Mouse (Mus musculus) large intestine, adult 2 months (tissue): ENCODE data around the gene Khdc4. TPM values are rescaled to one million over a fixed set of nuclear protein-coding genes. Genes with fewer than 3 reads are reported as not detected.

Source experiments
- DNase-seq: peaks from one replicate; pipeline ENCODE4 v3.0.0-alpha.2; 2012; ENCODE audit warnings: low read depth, low spot score
- WGBS: fragments of 180-500 bp; shearing (Covaris S2); methylation state at CpG from one replicate; pipeline ENCODE4 v1.1.7; 2018; 5-methylcytosine and 5-hydroxymethylcytosine counted together
- polyA plus RNA-seq: library from polyadenylated mRNA; depleted of rRNA; stranded (reverse); fragments of >200 nt; gene quantifications from 2 replicates; pipeline ENCODE4 v1.2.3, GENCODE M21; 2012; rRNA removed

The Khdc4 gene
- polyA plus RNA-seq, 1 experiment = 28.6 TPM

- WGBS = 2% methylated on average over 9 of the region's 9 CpGs
- no peak for DNase-seq
Measured at GRCm38 (mm10) chr3:88717198-88717798, 31.7 kb downstream of the Khdc4 start.

GRCm38 (mm10) chr3:88717831-88718230, 32.2 kb downstream of the Khdc4 start:
- whole genome bisulfite sequencing = 0% methylated on average over 1 of the region's 1 CpGs
- no peak for DNase-seq

GRCm38 (mm10) chr3:88719098-88719497, 33.5 kb downstream of the Khdc4 start:
- WGBS = 16% methylated on average over 2 of the region's 2 CpGs
- peak; percentile 94 for DNase-seq

- WGBS = 20% methylated on average over 2 of the region's 2 CpGs
- no peak for DNase-seq
Measured at GRCm38 (mm10) chr3:88736556-88736955, 51.0 kb downstream of the Khdc4 start.

GRCm38 (mm10) chr3:88738641-88739040, 53.0 kb downstream of the Khdc4 start:
- WGBS = 37% methylated on average over 3 of the region's 3 CpGs
- DNase-seq = no peak

- WGBS = 91% methylated on average over 3 of the region's 3 CpGs
Measured at GRCm38 (mm10) chr3:88740147-88740546, 54.5 kb downstream of the Khdc4 start.

GRCm38 (mm10) chr3:88745534-88745933, 59.9 kb downstream of the Khdc4 start:
- DNase-seq = no peak
- WGBS = 79% methylated on average over 9 of the region's 9 CpGs

More at GRCm38 (mm10) chr3:88740147-88740546, 54.5 kb downstream of the Khdc4 start:
- DNase-seq = no peak

- no peak for DNase-seq
- WGBS = 49% methylated on average over 15 of the region's 15 CpGs
Measured at GRCm38 (mm10) chr3:88746139-88746870, 60.7 kb downstream of the Khdc4 start.

- WGBS = 32% methylated on average over 4 of the region's 4 CpGs
- peak; percentile 95 for DNase-seq
Measured at GRCm38 (mm10) chr3:88746871-88747231, 61.2 kb downstream of the Khdc4 start.

GRCm38 (mm10) chr3:88754283-88754682, 68.7 kb downstream of the Khdc4 start:
- peak; percentile 53 for DNase-seq
- 26% methylated on average over 4 of the region's 4 CpGs for WGBS

GRCm38 (mm10) chr3:88755541-88755940, 69.9 kb downstream of the Khdc4 start:
- no peak for DNase-seq
- 50% methylated on average over 3 of the region's 3 CpGs for WGBS

- WGBS = 71% methylated on average over 4 of the region's 4 CpGs
- no peak for DNase-seq
Measured at GRCm38 (mm10) chr3:88756276-88756675, 70.7 kb downstream of the Khdc4 start.

GRCm38 (mm10) chr3:88758045-88758500, 72.5 kb downstream of the Khdc4 start:
- DNase-seq = no peak
- 23% methylated on average over 5 of the region's 5 CpGs for WGBS

- DNase-seq = no peak
- 89% methylated on average over 19 of the region's 19 CpGs for WGBS
Measured at GRCm38 (mm10) chr3:88761619-88762018, 76.0 kb downstream of the Khdc4 start.

- DNase-seq = no peak
- 67% methylated on average over 6 of the region's 6 CpGs for WGBS
Measured at GRCm38 (mm10) chr3:88762401-88762831, 76.8 kb downstream of the Khdc4 start.

Other genes with a start within 250 kb of the Khdc4 start
- 221 and 227 TPM in 2 replicates for gene Sema4a, start 224.6 kb upstream of the Khdc4 start, polyA plus RNA-seq
- gene Lmna, start 175.8 kb upstream of the Khdc4 start, polyA plus RNA-seq = 90.6 and 165 TPM in 2 replicates
- gene Mex3a, start 153.4 kb upstream of the Khdc4 start, polyA plus RNA-seq = 0.63 and 0.89 TPM in 2 replicates
- 236 and 238 TPM in 2 replicates for gene Rab25, start 137.5 kb upstream of the Khdc4 start, polyA plus RNA-seq
- 148 and 165 TPM in 2 replicates for gene Lamtor2, start 132.7 kb upstream of the Khdc4 start, polyA plus RNA-seq
- gene Ubqln4, start 132.0 kb upstream of the Khdc4 start, polyA plus RNA-seq = 41.2 and 50.6 TPM in 2 replicates
- 417 and 500 TPM in 2 replicates for gene Ssr2, start 109.9 kb upstream of the Khdc4 start, polyA plus RNA-seq
- 49.2 and 77.5 TPM in 2 replicates for gene Arhgef2, start 79.8 kb upstream of the Khdc4 start, polyA plus RNA-seq
- 0.12 TPM in 1 of 2 replicates, not detected in the other for gene Rxfp4, start 32.7 kb upstream of the Khdc4 start, polyA plus RNA-seq
- gene Rit1, start 31.0 kb downstream of the Khdc4 start, polyA plus RNA-seq = 30.6 and 38.7 TPM in 2 replicates
- gene Syt11, start 89.4 kb downstream of the Khdc4 start, polyA plus RNA-seq = 4.7 and 4.9 TPM in 2 replicates
- 9.4 and 12.2 TPM in 2 replicates for gene Gon4l, start 149.4 kb downstream of the Khdc4 start, polyA plus RNA-seq
- gene Msto1, start 228.2 kb downstream of the Khdc4 start, polyA plus RNA-seq = 18.4 and 18.8 TPM in 2 replicates